Mouse (Mus musculus) Patski (cell line): ENCODE measurements around the gene Cdk1. TPM values are rescaled to one million over a fixed set of nuclear protein-coding genes. Genes with fewer than 3 reads are reported as not detected.
A peak's percentile ranks its signal among the peaks of the same experiment; 100 is the strongest.

Source experiments
- ATAC-seq: fragments of 100-300 bp; one replicate; pipeline ENCODE4 v1.8.0; 2021
- CTCF ChIA-PET: fragments of 350-600 bp; sonication (Branson Sonifier 250); formaldehyde crosslinking; loops from one replicate; lab custom pipeline; 2022; ENCODE audit warnings: inconsistent platforms; lab: Charles Lee
- POLR2A ChIA-PET: fragments of 350-600 bp; sonication (Branson Sonifier 250); formaldehyde crosslinking; loops from one replicate; lab custom pipeline; 2022; ENCODE audit warnings: antibody characterized with exemption, inconsistent platforms; lab: Charles Lee
- DNase-seq: peaks from one replicate; pipeline ENCODE4 v3.0.0-alpha.2; 2011; ENCODE audit warnings: low read depth, low spot score
- H3K27me3 ChIP-seq: fragments of 371-371 bp; one replicate; pipeline ENCODE4 v1.5.1; 2021
- CTCF ChIP-seq: fragments of 100-300 bp; IDR thresholded peaks from one replicate; pipeline ENCODE4 v1.5.1; 2021
- in situ Hi-C: fragments of 300-500 bp; cut with MboI; formaldehyde crosslinking; loops from 3 replicates; pipeline ENCODE4 v1.11.1; 2018; ENCODE audit warnings: low pct_unique_long_range_greater_than_20kb, mixed read lengths
- polyA plus RNA-seq: library from polyadenylated mRNA; unstranded; gene quantifications from one replicate; pipeline ENCODE4 v1.2.3, GENCODE M21; 2021

Cdk1 gene
- polyA plus RNA-seq, 1 experiment from 2014 or later = 221 TPM

GRCm38 (mm10) chr10:69288720-69289119 is 64.0 kb downstream of the Cdk1 start:
- no peak for TF ChIP-seq CTCF
- ATAC-seq (no peak), DNase-seq (no peak)
- CTCF ChIA-PET = no interaction called here
- no peaks in the 10 kb centered on the region for H3K27me3 ChIP-seq
- POLR2A ChIA-PET = no interaction called here
- in situ Hi-C loops = no loop called here

DNA sequence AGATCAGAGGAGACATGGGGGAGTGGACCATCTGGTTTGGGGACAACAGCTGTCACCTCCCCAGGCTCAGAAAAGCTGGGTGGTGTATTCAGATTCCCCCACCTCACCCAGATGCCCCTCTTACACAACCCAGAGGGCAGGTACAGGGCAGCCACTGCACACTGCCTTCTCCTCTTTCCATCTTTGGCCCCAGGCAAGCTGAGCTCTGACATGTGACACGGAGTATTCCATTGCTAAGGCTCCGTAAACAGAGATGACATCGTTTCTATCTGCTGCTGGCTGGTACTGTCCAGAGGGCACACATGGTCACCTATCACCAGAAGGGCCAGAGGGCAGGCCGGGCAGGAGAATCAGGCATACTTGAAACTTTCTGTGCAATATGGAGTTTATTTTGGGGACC is 64.7 kb downstream of the Cdk1 start:
- POLR2A ChIA-PET = interaction anchor here (0.6 to 0.7 kb wide), 2 partner anchors 17 to 102 kb away, joined by 3 read pairs; no protein-coding TSS in a partner anchor
- no peak for DNase-seq
- no peaks in the 10 kb centered on the region for H3K27me3 ChIP-seq
- in situ Hi-C loops = no loop called here
- peak; percentile 44 for ATAC-seq
- no peak for TF ChIP-seq CTCF
- CTCF ChIA-PET = no interaction called here

DNA sequence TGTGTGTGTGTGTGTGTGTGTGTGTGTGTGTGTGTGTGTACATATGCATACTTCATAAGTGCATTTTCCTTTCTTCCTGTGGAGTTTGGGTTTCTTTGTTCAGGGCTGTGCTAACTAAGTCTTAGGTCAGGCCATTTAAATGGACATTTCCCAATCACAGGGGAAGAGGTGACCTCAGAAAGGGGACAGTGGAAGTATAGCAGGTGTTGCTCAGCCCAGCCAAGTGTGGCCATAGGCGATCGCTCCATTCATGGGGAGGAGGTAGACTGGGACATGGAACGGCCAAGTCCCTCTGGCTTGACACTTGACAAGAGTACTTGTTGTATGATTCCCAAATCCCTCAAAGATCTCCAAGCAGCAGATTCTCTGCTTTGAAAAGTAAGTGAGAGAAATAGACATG is 65.8 kb downstream of the Cdk1 start:
- CTCF ChIA-PET = no interaction called here
- TF ChIP-seq CTCF = no peak
- H3K27me3 ChIP-seq = no peaks in the 10 kb centered on the region
- no peak for DNase-seq
- no peak for ATAC-seq
- POLR2A ChIA-PET = no interaction called here
- in situ Hi-C loops = no loop called here

Other genes starting within 250 kb of the Cdk1 start
- gene Rhobtb1, start 201.5 kb downstream of the Cdk1 start, polyA plus RNA-seq = 6.2 TPM
- gene A930033H14Rik, start 139.8 kb downstream of the Cdk1 start, polyA plus RNA-seq = 6.8 TPM
- 83.2 TPM for gene Ank3, start 45.8 kb upstream of the Cdk1 start, polyA plus RNA-seq